Mouse (Mus musculus): ENCODE results near the gene Fbxw4.

Fbxw4 gene

DNA sequence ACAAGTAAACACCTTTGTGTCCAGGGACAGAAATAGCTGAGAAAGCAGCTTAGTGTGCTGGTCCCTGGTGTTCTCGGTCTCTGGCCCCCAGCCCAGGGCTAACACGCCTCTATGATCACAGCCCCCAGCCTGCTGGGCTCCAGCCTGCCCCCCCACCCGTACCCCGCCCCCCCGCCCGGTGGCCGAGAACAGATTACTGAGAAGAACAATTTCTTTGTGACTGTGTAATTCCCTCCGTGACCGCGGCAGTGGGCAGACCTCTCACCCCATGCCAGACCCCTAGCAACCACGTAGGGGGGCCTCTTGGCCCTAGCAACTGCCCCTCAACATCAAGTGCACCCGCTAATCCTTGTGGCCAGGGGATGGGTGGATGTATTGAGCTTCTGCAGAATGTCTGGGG is 79.9 kb downstream of the Fbxw4 start:
- DNase-seq (ENCODE audit: low read depth), result no peak

DNA sequence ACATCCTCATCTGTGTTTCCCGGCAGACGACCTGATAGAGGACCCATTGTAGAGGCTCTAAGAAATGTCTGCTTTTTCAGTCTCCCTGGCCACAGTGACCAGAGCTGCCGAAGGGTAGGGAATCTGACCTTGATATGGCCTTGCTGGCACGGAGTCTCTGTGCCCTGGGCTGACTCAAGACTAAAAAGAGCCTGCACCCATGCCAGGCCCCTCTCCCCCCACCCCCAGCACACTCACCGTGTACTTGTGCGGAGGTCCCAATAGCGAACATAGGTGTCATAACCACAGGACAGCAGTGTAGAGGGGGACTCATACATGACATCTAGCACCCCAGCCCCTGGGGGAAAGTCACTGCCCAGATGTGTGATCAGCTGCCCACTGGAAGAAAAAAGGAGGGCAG is 80.7 kb downstream of the Fbxw4 start:
- no peak for DNase-seq (ENCODE audit: low read depth)

DNA sequence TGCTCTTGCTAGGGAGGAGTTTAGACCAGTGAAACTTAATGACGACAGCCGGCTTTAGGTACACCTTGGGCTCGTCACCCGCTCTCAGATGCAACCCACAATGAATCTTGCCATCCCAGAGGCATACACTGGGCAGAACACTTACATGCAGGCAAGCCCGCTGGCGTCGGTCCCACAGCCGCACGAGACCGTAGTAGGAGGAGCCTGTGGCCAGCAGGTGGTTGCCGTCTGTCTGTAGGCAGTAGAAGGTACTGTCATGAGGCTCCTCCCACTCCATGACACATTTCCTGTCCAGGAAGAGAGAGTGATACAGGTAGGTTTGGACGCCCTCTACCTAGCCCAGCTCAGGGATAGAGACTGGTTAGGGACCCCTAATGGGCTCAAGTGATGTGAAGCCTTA is 81.1 kb downstream of the Fbxw4 start:
- peak; percentile 79 for DNase-seq (ENCODE audit: low read depth)

DNA sequence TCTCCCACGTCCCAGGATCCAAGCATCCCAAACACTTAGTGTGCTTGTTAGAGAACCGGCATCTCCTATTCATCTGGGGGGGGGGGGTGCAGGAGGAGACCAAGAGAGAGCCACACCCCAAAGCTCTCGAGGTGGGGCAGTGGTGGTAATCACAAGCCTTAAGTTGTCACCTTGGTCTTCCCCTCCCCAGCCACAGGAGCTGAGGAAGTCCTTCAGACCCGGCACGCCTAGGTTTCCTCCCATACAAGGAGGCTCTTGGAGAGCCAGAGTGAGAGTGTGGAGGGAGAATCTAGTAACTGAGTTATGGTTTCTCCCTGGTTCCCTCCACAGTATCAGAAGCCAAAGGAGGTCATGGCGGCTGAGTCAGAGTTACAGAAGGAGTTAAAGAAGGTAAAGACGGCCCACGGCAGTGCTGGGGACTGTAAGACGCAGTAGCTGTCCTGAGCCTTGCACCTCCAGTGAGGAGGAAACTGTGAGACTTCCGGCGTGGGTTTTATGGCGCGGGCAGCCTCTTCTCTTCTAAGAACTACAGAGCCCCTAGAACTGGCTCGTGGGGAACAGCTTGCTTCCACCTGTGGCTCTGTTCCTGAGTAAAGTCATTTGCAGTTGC is 82.9 kb downstream of the Fbxw4 start:
- DNase-seq (ENCODE audit: low read depth), result peak; percentile 79

DNA sequence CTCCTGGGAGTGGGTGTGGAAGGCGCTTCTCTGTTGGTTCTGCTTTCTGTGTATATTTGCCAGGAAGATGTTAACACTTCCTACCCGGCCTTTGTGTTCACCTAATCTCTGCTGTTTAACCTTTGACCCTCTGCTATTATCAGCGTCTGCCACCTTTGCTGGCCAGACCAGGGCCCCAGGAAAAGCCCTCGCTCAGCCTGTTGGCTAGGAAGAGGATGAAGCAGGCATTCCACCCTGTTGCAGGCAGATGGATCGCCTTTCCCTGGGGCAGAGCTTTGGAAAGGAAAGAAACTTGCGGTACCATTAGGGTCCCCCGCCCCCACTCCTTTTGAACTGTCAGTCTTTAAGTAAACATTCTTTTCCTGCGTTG is 84.5 kb downstream of the Fbxw4 start:
- DNase-seq (ENCODE audit: low read depth), result peak; percentile 53

DNA sequence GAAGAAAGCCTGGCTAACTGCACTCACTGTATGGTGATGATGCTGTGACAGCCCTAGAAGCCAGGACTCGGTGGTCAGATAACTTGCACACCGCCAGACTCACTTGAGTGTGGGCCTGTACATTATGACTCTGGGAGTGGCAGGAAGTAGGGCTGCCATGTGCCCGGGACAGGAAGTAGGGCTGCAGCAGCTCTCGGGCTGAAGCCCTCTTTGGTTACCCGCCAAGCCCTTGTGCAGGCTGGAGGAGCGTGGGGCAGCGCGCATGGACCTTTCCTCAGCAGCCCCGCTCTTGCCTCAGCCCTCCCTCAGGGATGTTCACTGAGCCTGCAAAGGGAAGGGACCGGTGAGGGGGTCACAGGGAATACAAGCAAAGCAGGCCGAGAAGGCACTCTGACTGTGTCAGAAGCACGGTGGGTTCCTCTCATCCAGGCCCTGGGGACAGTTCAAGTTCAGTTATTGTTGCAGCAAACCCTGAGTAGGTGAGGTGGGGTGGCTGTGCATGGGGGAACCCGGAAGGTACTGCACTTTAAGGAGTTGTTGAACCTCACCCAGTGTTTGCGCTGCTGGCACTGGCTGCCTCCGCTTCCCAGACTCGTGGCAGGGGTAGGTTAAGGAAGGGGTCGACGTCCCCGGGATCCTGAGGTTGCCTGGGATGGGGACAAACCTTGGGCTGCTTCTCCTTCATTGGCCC is 85.0 kb downstream of the Fbxw4 start:
- peak; percentile 77 for DNase-seq (ENCODE audit: low read depth)

DNA sequence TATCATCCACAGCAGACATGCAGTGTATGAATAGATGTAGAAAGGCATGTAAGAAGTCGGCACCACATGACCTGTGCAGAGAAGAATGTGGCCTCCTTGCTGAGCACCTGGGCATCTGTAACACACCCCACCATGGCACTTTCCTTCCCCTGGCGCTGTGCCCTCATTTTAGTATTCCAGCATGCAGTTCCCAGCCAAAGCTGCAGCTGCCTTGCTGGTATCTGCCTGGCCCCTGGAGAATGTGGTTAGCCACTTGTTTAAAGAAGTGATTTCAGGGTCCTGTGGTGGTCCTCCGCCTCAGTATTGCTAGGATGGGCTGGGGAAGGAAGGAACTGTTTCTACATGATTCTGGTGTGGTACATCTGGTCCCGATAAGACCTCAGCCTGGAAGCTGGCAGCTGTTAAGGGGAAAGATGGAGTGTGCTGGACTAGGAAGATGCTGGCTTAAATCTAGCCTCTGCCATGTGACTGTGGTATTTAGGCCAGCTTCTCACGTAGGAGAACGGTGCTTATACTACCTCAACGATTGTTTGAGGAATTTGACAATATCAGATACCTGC is 85.7 kb downstream of the Fbxw4 start:
- no peak for DNase-seq (ENCODE audit: low read depth)

DNA sequence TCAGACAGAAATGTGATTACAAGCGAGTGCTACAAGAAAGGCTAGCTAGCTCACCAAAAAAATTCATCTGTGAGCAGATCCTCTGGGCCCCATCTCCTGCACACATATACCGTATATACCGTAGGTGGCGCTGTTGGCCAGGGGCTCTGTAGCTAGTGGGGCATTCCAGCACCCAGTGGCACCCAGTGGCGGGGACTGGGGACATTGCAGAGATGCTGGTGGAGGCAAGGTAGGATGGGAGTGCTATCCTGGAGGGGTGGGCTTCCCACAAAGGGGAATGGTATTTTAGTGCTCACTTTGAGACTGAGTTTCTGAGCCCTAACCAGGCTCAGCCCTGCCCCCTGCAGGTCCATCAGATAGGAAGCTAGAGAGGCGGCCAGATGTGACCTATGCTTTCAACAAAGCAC is 86.2 kb downstream of the Fbxw4 start:
- peak; percentile 93 for DNase-seq (ENCODE audit: low read depth)

DNA sequence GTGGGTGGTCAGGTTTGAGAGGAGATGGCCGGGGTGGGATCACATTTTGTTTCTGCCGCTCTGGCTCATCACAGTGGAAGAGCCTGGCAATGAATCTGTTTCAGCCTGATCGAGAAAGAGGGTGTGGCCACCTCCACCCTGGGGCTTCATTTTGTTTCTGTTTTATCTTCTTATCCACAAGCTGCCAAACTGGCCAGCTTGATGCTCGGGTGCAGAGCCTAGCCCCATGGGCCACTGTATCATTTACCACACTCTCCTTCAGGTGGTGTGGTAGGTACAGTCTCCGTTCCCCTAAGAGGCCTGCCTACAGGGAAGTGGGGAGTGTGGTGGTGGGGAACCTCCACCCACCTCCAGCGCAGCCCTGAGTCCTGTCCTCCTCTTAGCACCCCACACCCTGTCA is 87.1 kb downstream of the Fbxw4 start:
- DNase-seq (ENCODE audit: low read depth), result no peak

DNA sequence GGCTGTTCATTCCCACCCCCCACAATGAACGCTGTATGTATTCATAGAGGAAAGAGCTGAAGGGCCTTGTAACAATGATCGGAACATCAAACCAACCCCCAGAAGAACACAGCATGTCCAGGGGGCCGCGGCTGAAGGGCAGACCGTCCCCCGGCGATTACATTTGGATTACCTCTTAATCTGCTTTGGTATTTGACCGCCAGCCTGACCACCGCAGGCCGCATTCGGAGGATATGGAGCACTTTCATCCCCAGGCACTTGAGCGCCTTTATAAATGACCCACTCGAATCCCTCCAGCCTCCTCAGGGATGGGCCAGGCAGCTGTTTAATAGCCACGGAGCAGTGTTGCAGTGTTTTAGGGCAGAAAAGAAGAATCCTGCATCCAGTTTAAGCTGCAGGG is 92.7 kb downstream of the Fbxw4 start:
- no peak for DNase-seq (ENCODE audit: low read depth)

DNA sequence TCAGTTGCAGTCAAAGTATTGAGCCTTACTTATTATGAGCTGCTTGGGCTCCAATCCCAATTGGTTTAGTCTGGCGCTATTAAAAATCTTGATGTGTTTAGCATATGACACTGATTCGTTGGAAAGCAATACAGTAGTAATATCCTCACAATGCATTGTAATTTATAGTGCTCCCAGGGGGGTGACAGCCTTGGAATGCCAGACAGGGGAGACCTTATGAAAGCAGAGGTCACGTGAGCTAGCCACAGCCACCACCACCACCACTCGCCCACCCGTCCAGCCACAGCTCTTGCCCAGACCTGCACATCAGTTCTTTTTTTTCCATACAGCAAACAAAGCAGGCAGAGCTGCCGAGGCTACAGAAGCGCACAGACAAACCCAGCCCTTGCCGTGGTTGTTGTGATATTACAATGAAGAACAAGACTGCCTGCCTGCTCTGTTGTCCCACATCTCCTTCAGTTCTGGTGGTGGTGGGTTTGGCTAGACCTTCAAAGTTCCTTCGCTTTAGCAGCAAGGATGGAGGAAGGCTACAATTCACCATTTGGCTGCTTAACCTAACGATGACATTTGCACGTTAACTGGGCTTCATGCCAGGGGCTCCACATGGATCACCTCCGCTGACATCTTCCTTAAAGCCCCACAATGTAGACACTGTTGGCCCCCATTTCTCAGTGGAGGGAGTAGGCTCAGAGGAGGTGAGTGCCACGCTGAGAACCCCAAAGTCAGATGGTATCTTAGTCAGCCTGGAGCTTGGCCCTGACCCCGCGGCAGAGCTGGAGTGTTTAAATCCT is 94.0 kb downstream of the Fbxw4 start:
- DNase-seq (ENCODE audit: low read depth), result no peak

DNA sequence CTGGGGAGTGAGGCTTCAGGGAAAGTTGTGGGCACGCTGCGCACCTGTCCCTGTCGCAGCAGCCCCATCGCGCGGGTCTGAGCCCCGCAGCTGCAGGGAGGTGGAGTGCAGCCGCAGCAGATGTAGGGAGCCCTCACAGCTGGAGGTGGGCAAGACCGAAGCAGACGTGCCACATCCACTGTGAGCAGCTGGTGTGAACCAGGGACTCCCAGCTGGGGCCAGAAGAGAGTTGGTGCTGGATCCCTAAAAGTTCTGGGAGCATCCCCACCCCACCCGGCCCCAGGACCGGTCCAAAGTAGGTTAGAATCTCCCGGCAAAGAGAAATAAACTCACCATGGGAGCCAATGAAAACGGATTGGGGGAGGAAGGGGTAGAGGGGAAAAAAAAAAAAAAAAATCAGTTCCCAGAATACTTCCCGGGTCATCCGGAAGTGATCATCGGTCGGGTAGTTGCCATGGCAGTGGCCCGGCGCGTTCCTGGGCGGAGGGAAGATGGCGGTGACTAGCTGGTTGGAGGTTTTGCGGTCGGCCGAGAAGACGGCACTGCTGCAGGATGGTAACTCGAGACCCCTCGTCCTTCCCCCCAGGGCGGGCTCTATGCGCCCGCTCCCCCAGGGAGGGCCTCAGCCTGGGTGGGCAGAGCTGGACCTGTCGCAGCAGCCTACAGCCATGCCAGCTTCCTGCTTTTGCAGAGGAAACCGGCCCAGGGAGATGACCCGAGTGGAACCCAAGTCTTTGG is 99.8 kb downstream of the Fbxw4 start, which contains the start of the genes Poll and Gm17018:
Gene Poll (minus strand): TSS at position 379 of the 738 bp plus-strand sequence.
Gene Gm17018 (plus strand): TSS at position 463 of the 738 bp plus-strand sequence.
- peak; percentile 90 for DNase-seq (ENCODE audit: low read depth)

DNA sequence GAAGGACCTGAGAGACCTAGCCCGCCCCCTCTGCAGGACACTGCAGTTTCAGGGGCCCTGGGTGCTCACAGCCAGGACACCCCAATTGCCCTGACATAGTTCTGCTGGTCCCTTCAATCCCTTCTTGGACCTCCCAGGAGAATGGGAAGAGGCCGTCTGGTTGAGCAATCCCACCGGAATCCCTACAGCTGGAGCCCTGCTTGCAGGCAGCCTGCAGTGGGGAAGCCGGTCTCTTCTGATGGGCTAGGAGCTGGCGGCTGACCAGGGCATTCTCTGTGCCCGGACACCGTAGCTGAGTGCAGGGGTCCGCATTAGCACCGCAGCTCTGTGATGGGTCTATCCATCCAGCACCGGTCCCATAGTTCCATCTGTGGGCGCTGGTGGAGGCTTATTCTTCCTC is 106.0 kb downstream of the Fbxw4 start:
- no peak for DNase-seq (ENCODE audit: low read depth)

DNA sequence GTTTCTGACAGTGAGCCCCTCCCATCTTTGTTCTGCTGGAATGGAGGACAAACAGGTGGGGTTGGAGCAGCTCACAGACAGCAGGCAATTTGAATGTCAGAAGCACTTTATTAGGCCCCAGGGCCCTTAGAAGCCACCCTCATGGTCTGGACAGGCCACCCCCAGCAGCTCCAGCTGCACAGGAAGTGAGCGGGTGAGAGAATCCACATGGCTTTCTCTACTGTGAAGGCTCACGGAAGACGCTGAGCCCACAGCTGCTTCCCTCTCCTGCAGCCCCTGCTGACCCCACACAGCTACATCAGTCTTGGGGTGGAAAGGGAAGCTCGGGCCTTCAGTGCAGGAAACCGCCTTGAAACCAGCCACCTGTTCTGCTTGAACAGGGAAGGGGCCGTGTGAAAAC is 107.9 kb downstream of the Fbxw4 start:
- no peak for DNase-seq (ENCODE audit: low read depth)

DNA sequence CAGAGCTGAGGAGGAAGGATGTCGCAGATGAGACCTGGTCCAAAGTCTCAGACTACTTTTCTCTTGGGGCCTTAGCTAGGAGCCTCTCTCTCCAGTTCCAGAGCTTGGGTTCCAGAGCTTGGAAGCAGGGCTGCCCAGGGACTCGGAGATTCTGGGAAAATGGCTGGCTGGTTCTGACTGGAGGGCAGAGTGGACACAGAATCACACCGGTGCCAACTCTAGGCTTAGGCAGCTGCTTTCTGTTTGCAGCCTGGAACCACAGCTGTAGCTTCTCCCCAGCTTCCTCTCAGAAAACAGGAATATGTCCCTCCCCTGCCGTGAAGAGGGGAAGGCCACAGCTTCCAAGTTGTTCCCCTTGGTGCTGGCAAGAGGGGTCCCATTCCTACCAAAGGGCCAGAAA is 110.2 kb downstream of the Fbxw4 start:
- no peak for DNase-seq (ENCODE audit: low read depth)

DNA sequence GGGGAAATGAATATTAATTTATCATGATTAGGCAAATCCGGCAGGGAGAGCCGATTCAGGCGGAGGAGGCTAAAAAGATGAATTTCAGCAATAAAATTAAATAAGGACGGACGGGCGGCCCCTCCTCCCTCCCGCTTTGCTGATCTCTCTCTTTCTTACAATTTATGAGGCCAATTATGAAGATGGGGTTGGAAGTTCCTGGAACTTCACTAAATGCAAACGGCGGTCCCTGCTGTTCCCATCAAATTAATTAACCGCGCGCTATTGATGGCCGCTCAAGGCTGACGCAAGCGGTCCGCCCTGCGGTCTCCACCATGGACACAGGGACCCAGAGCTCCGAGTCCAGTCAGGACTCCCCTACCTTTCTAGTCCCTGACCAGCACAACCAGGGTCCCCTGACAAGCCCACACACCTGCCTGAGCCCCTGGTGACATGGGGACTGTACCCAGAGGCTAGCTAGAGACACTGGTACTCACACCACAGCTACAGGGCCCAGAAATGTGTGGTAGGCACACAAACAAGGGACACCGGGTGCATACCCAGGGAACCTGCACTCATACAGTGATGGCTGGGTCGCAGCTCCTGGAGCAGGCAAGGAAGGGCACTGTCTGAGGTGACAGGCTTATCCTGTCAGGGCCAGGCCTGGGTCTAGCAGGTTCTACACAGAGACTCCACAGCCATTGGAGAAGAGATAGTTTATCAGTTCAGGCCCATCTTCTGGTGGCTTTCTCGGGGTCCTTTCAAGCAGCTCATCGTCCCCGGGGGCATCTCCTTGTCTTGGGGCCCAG is 110.8 kb downstream of the Fbxw4 start:
- DNase-seq (ENCODE audit: low read depth), result no peak

DNA sequence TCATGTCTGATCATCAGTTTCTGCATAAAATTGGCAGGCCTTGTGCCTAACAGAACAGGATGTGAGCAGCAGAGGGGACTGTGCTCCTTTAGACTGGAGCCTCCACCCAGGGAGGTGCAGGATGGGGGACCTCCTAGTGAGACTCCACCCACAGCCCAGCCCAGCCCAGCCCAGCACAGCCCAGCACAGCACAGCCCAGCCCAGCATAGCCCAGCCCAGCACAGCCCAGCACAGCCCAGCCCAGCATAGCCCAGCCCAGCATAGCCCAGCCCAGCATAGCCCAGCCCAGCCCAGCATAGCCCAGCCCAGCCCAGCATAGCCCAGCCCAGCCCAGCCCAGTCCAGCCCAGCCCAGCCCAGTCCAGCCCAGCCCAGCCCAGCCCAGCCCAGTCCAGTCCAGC is 111.9 kb downstream of the Fbxw4 start:
- DNase-seq (ENCODE audit: low read depth), result peak; percentile 35

DNA sequence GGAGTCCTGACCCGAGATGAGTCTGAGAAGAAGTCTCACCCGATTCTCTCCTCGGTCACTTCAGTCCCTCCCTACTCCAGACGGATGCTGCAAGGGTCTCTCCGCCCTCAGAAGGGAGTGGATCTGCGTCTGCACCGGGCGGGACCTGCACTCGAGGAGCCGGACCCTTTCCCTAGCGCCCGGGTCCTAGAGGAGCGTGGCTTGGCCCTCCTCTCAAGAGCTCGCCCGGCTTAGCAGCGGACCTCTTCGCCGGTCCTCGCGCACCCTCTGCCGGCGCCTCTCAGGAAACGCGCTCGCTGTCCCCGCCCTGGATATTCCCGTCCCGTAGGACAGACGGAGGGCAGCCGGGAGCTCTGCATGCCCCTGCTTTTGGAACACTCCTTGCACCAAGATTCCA is 115.2 kb downstream of the Fbxw4 start:
- DNase-seq (ENCODE audit: low read depth), result peak; percentile 80

DNA sequence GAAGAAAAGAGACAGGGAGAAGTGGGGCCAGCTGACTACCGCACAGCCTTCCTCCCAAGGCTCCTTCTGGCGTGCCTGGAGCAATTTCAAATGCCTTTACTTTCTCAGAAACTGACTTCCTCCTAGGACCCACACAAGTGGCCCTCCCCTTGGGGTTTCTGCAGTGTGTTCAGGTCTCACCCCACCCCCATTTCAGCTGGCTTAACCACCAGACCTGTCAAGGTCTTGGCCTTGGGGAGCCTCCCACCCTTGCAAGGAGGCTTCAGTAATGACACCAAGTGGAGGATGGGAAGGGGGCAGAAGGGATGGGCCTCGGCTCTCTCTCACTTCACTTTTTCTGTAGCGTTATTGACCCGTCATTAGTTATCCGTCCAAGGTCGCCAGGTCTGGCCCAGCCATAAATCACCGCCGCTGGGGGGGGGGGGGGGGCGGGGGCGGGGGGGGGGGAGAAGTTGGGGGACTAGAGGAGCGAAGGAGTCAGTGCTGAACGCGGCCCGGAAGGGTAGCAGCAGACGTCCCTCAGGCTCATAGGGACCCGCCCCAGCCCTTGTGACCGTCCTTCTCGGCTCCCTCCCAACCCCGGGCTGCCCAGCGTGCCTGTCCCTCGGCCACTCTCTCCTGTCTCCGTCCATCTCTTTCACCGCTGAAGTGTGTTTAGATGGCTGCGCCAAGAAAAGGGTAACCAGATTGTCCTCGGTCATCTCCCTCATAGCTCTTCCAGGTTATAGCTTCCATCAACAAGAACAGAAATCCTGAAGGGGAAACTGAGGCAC is 115.8 kb downstream of the Fbxw4 start:
- DNase-seq (ENCODE audit: low read depth), result peak; percentile 42

DNA sequence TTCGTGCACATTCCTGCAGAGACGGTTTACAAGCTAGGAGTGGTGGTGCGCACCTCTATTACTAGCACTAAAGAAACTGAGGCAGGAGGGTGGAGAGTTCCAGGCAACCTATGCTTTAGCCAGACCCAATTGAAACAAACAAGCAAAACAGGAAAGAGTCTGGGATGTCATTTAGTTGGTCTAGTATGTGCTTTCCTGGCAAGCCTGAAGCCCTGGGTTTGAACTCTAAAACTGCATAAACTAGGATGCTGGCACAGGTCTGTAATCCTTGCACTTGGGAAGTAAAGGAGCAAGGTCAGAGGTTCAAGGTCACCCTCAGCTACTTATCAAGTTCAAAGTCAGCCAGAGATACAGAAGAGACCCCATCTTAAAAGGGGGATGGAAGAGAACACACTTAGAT is 118.1 kb downstream of the Fbxw4 start:
- DNase-seq (ENCODE audit: low read depth), result no peak
